Mouse (Mus musculus) left cerebral cortex, postnatal 14 days (tissue): Measurements from ENCODE around the gene Slc24a4. TPM values are rescaled to one million over a fixed set of nuclear protein-coding genes. Genes with fewer than 3 reads are reported as not detected.
"Not testable (repeated sequence)": the region's sequence is repeated elsewhere in the genome, so short reads cannot be mapped to it uniquely, and the experiment has no call there.

Experiments used
- DNase-seq, 2 experiments: peaks; one replicate each; pipeline ENCODE4 v3.0.0; 2021 to 2022; ENCODE audit warnings: low spot score in 2 of 2, mixed read lengths in 1 of 2
- intact Hi-C: fragments of 180-260 bp; cut with DNase I; formaldehyde crosslinking; loops from one replicate; pipeline ENCODE4 v1.15.1; 2025
- total RNA-seq, 2 experiments: library from RNA; stranded (reverse); gene quantifications; 2 replicates each; pipeline ENCODE4 v1.2.3; 2021

Gene Slc24a4
- total RNA-seq, 2 experiments from 2014 or later = 25.8 to 26.4 TPM

- DNase-seq = no peak
- intact Hi-C loops = no loop called here
These were observed 147.4 kb downstream of the Slc24a4 start for GRCm38 (mm10) chr12:102275833-102276443.

- DNase-seq, intact Hi-C loops: not testable (repeated sequence)
These were observed 151.8 kb downstream of the Slc24a4 start for GRCm38 (mm10) chr12:102280290-102280689.

- no peak for DNase-seq
These were observed 152.5 kb downstream of the Slc24a4 start for GRCm38 (mm10) chr12:102280867-102281503.

GRCm38 (mm10) chr12:102282126-102282525 is 153.6 kb downstream of the Slc24a4 start:
- intact Hi-C loops = no loop called here
- DNase-seq = no peak

More at GRCm38 (mm10) chr12:102280867-102281503, 152.5 kb downstream of the Slc24a4 start:
- intact Hi-C loops = no loop called here

GRCm38 (mm10) chr12:102282763-102283482 is 154.4 kb downstream of the Slc24a4 start, which contains the start of gene Rin3:
Gene Rin3 (plus strand): TSS chr12:102283048.
- intact Hi-C loops = no loop called here
- peak in 1 of 2 experiments; percentile 29 for DNase-seq

GRCm38 (mm10) chr12:102283483-102284266 is 155.1 kb downstream of the Slc24a4 start:
- peak in 1 of 2 experiments; percentile 18 for DNase-seq
- intact Hi-C loops = no loop called here

- intact Hi-C loops = no loop called here
- DNase-seq = no peak
These were observed 155.7 kb downstream of the Slc24a4 start for GRCm38 (mm10) chr12:102284267-102284610.

- intact Hi-C loops = no loop called here
- no peak for DNase-seq
These were observed 156.2 kb downstream of the Slc24a4 start for GRCm38 (mm10) chr12:102284618-102285159.

- intact Hi-C loops = no loop called here
- DNase-seq = no peak
These were observed 156.8 kb downstream of the Slc24a4 start for GRCm38 (mm10) chr12:102285318-102285717.

- intact Hi-C loops = no loop called here
- DNase-seq = no peak
These were observed 157.2 kb downstream of the Slc24a4 start for GRCm38 (mm10) chr12:102285779-102286178.

- DNase-seq = no peak
- intact Hi-C loops = no loop called here
These were observed 158.3 kb downstream of the Slc24a4 start for GRCm38 (mm10) chr12:102286681-102287414.

- no peak for DNase-seq
- intact Hi-C loops = no loop called here
These were observed 159.5 kb downstream of the Slc24a4 start for GRCm38 (mm10) chr12:102287904-102288602.

GRCm38 (mm10) chr12:102288846-102289245 is 160.3 kb downstream of the Slc24a4 start:
- intact Hi-C loops = no loop called here
- no peak for DNase-seq

- no peak for DNase-seq
- intact Hi-C loops = no loop called here
These were observed 161.0 kb downstream of the Slc24a4 start for GRCm38 (mm10) chr12:102289568-102289967.

- intact Hi-C loops = no loop called here
- DNase-seq = no peak
These were observed 162.1 kb downstream of the Slc24a4 start for GRCm38 (mm10) chr12:102290662-102291061.

- no peak for DNase-seq
- intact Hi-C loops = no loop called here
These were observed 163.2 kb downstream of the Slc24a4 start for GRCm38 (mm10) chr12:102291686-102292085.

GRCm38 (mm10) chr12:102292501-102293215 is 164.1 kb downstream of the Slc24a4 start:
- no peak for DNase-seq
- intact Hi-C loops = no loop called here

GRCm38 (mm10) chr12:102294634-102295033 is 166.1 kb downstream of the Slc24a4 start:
- DNase-seq = no peak
- intact Hi-C loops = no loop called here
